Mouse (Mus musculus) heart, embryonic 14.5 days (tissue): ENCODE measurements around the gene Mrm2. TPM values are rescaled to one million over a fixed set of nuclear protein-coding genes. Genes with fewer than 3 reads are reported as not detected.
"Not testable (repeated sequence)": the region's sequence is repeated elsewhere in the genome, so short reads cannot be mapped to it uniquely, and the experiment has no call there.

Source experiments
- ATAC-seq: fragments of 200-750 bp; cut with Nextera tagmentation; 2 replicates; pipeline ENCODE4 v1.8.0; 2017; ENCODE audit warnings: low read depth, moderate TSS enrichment; ENCODE audit not compliant: insufficient number of reproducible peaks, insufficient read depth, low FRiP score
- H3K27ac ChIP-seq, 2 experiments: fragments of 200-500 bp in 1 of 2; fragments of 300-500 bp in 1 of 2; sonication (generic) in 1 of 2; replicated peaks in 1 of 2; 2 replicates each; pipeline ENCODE4 v1.5.1; 2012 to 2014; ENCODE audit warnings: low read depth in 2 of 2, low read length in 2 of 2, control low read depth in 1 of 2, mild to moderate bottlenecking in 1 of 2, mixed read lengths in 1 of 2; ENCODE audit not compliant: control insufficient read depth in 1 of 2, insufficient read depth in 1 of 2
- H3K27me3 ChIP-seq: fragments of 300-500 bp; sonication (generic); 2 replicates; pipeline ENCODE4 v1.6.1; 2014; ENCODE audit warnings: mild to moderate bottlenecking, low read length, control low read depth; ENCODE audit not compliant: control insufficient read depth, insufficient read depth
- H3K36me3 ChIP-seq: fragments of 300-500 bp; sonication (generic); 2 replicates; pipeline ENCODE4 v1.6.1; 2014; ENCODE audit warnings: mild to moderate bottlenecking, control low read depth, low read length, mixed read lengths; ENCODE audit not compliant: control insufficient read depth, insufficient read depth
- H3K4me1 ChIP-seq, 2 experiments: fragments of 200-500 bp in 1 of 2; fragments of 300-500 bp in 1 of 2; sonication (generic) in 1 of 2; 2 replicates each; pipeline ENCODE4 v1.6.1; 2012 to 2014; ENCODE audit warnings: low read length in 2 of 2, control low read depth in 1 of 2, mixed read lengths in 1 of 2; ENCODE audit not compliant: control insufficient read depth in 2 of 2, insufficient read depth in 2 of 2
- H3K4me2 ChIP-seq: fragments of 300-500 bp; sonication (generic); 2 replicates; pipeline ENCODE4 v1.6.1; 2014; ENCODE audit warnings: mild to moderate bottlenecking, low read length
- H3K4me3 ChIP-seq, 2 experiments: fragments of 200-500 bp in 1 of 2; fragments of 300-500 bp in 1 of 2; sonication (generic) in 1 of 2; 2 replicates each; pipeline ENCODE4 v1.5.1; 2012 to 2014; ENCODE audit warnings: low read length in 2 of 2, mild to moderate bottlenecking in 2 of 2, control low read depth in 1 of 2, low read depth in 1 of 2, moderate library complexity in 1 of 2; ENCODE audit not compliant: control insufficient read depth in 1 of 2, insufficient read depth in 1 of 2
- H3K9ac ChIP-seq: fragments of 300-500 bp; sonication (generic); 2 replicates; pipeline ENCODE4 v1.6.1; 2014; ENCODE audit warnings: mild to moderate bottlenecking, low read length
- H3K9me3 ChIP-seq: fragments of 300-500 bp; sonication (generic); 2 replicates; pipeline ENCODE4 v1.6.1; 2016; ENCODE audit warnings: low read length, control low read depth; ENCODE audit not compliant: control insufficient read depth
- WGBS: fragments of 180-500 bp; shearing (Covaris S2); extraction: QIAGEN DNeasy Blood & Tissue Kit; methylation state at CpG from one replicate; pipeline ENCODE4 v1.1.7; 2014; 5-methylcytosine and 5-hydroxymethylcytosine counted together
- polyA plus RNA-seq: library from polyadenylated mRNA; unstranded; fragments of >200 nt; fragmentation: Nextera tagmentation; extraction: Ambion mirVana; gene quantifications from 2 replicates; pipeline ENCODE4 v1.2.1, GENCODE M21; 2014

Gene Mrm2
- polyA plus RNA-seq, 1 experiment from 2014 or later: 16.0 TPM

DNA sequence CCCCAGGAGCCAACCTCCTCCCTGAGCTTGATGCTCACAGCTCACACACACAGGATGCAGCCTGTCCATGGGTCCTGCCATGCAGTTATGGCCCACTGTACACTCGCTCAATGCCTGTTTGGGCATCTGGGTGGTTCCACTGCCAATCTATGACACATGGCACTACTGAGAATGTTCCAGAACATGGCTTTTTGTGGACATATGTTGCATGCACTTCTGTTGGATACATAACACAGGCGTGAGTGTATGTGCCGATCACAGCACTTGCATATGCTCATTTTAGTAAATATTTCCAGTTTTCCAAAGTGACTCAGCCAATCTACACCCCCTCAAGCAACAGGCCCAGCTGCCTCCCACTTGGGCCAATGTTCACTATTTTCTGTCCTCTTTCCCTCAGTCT, 40.0 kb upstream of the Mrm2 start:
- 92% methylated on average over 3 of the region's 3 CpGs for WGBS
- H3K4me1 ChIP-seq: peaks cover 11 to 12% of the 10 kb centered on the region in 2 experiments; a peak in 2 of 4 replicates
- no peaks in the 10 kb centered on the region for H3K27me3 ChIP-seq
- no peak overlapping the region for H3K27ac ChIP-seq
- H3K4me2 ChIP-seq: no peak overlapping the region
- H3K9ac ChIP-seq: no peak overlapping the region
- no peak overlapping the region for H3K4me3 ChIP-seq
- ATAC-seq: no peak
- no peaks in the 10 kb centered on the region for H3K9me3 ChIP-seq
- H3K36me3 ChIP-seq: no peaks in the 10 kb centered on the region

DNA sequence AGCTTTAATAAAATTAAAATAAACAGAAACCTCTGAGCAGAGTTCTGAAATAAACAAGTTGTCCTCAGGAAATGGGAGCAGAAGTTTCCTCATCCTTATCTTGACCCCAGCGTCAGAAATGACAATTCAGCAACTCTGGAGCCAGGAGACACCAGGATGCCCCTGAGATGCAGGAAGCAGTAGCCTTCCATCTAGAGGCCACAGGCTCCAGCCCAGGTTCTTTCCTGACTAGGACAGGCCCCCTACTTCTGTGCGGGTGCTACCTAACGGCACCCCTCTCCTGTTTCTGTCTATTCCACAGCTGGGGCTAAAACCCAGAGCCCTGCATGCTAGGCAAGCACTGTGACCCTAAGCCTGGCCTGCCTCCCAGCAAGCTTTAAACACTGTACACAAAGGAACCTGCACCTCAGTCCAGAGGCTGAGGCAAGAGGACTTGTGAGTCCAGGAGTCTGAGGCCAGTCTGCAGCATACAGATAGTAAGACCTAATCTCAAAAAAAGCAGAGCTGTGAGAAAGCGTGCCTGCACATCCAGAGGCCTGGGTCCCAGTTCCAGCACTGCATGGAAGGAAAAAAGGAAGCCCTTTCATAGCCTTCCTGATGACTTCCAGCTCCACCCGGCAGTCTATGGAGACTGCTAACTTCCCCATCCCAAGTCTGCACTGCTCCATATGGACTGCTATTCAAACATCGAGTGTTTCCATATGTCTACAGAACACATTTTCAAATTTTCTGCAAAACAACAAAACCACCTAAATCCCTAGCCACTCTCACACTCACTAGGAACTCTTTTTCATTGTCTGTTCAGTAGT, 39.0 kb upstream of the Mrm2 start:
- Histone ChIP-seq H3K36me3 (no peaks in the 10 kb centered on the region), H3K9me3 (no peaks in the 10 kb centered on the region), H3K4me3 (no peak overlapping the region), H3K4me1 (peaks cover 11 to 12% of the 10 kb centered on the region in 2 experiments; a peak in 2 of 4 replicates), H3K27me3 (no peaks in the 10 kb centered on the region), H3K9ac (no peak overlapping the region), H3K4me2 (no peak overlapping the region), H3K27ac (peak overlapping the region; percentile 55 to 58; a peak in 2 of 4 replicates)
- 52% methylated on average over 6 of the region's 6 CpGs for WGBS
- ATAC-seq: no peak

DNA sequence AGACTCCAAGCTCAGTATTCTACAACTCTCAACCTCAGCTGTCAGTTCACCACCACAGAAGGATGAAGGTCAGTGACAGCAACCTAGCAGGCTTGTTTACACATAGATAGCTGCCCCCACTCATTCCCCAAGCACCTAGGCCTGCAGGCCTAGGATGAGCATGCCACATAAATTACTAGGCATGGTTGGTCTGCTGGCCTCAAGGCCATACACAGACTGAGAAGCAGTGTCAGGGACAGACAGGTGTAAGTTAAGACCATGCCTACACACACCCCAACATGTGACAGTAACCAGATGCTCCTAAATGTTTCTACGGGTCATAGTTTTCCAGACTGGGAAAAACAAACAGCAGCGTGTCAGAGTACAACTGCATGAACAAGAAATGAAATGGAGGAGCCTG, 37.8 kb upstream of the Mrm2 start:
- Histone ChIP-seq H3K4me3 (no peak overlapping the region), H3K36me3 (no peaks in the 10 kb centered on the region), H3K27ac (no peak overlapping the region), H3K9me3 (no peaks in the 10 kb centered on the region), H3K27me3 (no peaks in the 10 kb centered on the region), H3K9ac (no peak overlapping the region), H3K4me1 (peaks cover 11 to 12% of the 10 kb centered on the region in 2 experiments; a peak in 2 of 4 replicates), H3K4me2 (no peak overlapping the region)
- ATAC-seq: no peak
- 64% methylated on average over 2 of the region's 2 CpGs for WGBS

DNA sequence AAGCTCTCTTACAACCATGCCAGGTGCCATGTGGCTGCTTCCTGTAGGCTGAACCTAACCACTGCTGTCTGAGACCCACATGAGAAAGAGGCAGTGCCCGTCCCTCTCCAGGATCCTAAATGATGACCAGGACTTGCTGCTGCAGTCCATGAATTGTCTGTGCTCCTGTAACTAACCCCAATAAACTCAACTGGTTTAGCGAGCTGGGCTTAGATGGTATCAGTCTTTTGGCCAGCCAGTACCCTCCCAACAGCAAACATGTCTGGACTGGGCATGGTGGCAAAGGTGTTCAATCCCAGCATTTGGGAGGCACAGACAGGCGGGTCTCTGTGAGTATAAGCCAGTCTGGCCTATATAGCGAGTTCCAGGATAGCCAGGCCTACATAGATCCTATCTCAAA, 37.2 kb upstream of the Mrm2 start:
- peaks cover 9 to 12% of the 10 kb centered on the region in 2 experiments; a peak in 2 of 4 replicates for H3K4me1 ChIP-seq
- WGBS: 90% methylated on average over 4 of the region's 4 CpGs
- no peak overlapping the region for H3K4me2 ChIP-seq
- no peaks in the 10 kb centered on the region for H3K9me3 ChIP-seq
- no peaks in the 10 kb centered on the region for H3K36me3 ChIP-seq
- H3K27me3 ChIP-seq: no peaks in the 10 kb centered on the region
- no peak overlapping the region for H3K9ac ChIP-seq
- no peak overlapping the region for H3K4me3 ChIP-seq
- no peak overlapping the region for H3K27ac ChIP-seq
- ATAC-seq: no peak

DNA sequence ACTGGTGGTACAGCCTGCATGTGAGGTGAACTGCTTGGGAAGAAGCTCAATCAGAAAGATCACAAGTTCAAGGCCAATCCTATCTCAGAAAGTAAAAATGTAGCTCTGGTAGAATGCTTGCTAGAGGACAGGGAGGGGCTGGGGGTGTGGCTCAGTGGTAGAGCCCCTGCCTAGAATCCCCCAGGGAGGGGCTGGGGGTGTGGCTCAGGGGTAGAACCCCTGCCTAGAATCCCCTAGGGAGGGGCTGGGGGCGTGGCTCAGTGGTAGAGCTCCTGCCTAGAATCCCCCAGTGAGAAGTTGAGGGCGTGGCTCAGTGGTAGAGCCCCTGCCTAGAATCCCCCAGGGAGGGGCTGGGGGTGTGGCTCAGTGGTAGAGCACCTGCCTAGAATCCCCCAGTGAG, 36.4 kb upstream of the Mrm2 start:
- not testable (repeated sequence) for H3K36me3 ChIP-seq, H3K9ac ChIP-seq, H3K4me2 ChIP-seq, H3K9me3 ChIP-seq, H3K4me3 ChIP-seq, H3K27me3 ChIP-seq, H3K27ac ChIP-seq, ATAC-seq
- WGBS: 79% methylated on average over 2 of the region's 2 CpGs
- H3K4me1 ChIP-seq: peaks cover 9 to 12% of the 10 kb centered on the region in 2 experiments; a peak in 2 of 4 replicates

DNA sequence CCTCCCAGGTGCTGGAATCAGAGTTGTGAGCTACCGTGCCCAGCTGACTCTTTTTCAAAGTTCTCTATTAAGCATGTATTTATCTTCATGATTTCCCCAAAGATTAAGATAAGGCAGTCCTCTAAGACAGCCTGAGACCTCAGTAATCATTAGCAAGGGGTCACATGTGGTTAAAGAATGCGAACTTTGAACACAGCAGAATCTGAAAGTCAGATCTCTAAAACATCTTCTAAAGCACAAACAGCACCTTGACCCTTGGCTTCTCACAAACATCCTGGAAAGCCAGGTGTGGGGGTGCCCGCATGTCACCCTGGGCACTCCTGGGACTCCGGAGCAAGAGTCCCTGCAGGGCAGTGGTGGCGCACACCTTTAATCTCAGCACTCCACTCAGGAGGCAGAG, 32.7 kb upstream of the Mrm2 start:
- WGBS: 93% methylated on average over 5 of the region's 5 CpGs

DNA sequence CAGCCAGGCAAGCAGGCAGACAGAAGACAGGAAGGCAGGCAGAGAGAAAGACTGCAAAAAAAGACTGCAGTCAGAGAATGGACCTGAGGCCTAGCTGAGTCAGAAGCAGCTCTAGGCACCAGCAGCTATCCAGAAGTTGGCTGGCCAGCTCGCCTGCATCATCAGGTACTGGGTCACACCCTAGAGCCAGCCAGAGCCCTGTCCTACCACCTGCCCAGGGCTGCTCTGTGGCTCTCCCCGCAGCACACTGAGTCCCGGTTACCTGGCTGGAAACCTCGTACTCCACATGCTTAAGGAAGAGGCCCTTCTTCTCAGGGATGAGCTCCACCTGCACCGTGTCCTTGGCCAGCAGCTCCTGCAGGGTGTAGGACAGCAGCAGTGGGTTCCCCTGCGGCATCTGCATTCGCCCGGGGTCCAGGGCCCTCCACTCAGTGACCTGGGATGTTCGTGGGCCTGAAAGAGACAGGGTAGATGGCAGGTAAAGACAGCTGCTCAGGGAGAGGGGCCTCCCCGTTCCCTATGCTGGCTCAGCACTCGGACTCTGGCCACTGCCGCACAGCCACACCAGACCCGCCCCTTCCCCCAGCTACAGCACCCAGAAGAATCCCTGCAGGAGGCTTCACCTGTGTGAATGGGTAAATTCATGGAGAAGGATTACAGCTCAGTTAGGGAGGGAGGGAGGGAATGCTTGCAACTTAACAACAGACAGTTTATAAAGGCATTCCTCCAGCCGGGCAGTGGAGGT, 28.4 kb upstream of the Mrm2 start:
- 82% methylated on average over 14 of the region's 14 CpGs for WGBS
- Histone ChIP-seq H3K9ac (no peak overlapping the region), H3K27ac (no peak overlapping the region), H3K9me3 (0 out of 2 replicates have a peak, but pooled peaks cover 4% of the 10 kb centered on the region), H3K4me1 (no peaks in the 10 kb centered on the region), H3K4me3 (no peak overlapping the region), H3K4me2 (no peak overlapping the region), H3K36me3 (peaks cover 40% of the 10 kb centered on the region), H3K27me3 (no peaks in the 10 kb centered on the region)
- ATAC-seq: no peak

More for the DNA sequence above, 32.7 kb upstream of the Mrm2 start:
- Histone ChIP-seq H3K9me3 (0 out of 2 replicates have a peak, but pooled peaks cover 4% of the 10 kb centered on the region), H3K36me3 (peaks cover 1% of the 10 kb centered on the region; the same call in 1 of the 2 replicates), H3K4me2 (no peak overlapping the region), H3K27ac (no peak overlapping the region), H3K4me1 (peaks cover 0 to 2% of the 10 kb centered on the region in 2 experiments; a peak in 1 of 4 replicates), H3K9ac (no peak overlapping the region), H3K27me3 (no peaks in the 10 kb centered on the region), H3K4me3 (no peak overlapping the region)
- no peak for ATAC-seq
